In the genomic region with DNA sequence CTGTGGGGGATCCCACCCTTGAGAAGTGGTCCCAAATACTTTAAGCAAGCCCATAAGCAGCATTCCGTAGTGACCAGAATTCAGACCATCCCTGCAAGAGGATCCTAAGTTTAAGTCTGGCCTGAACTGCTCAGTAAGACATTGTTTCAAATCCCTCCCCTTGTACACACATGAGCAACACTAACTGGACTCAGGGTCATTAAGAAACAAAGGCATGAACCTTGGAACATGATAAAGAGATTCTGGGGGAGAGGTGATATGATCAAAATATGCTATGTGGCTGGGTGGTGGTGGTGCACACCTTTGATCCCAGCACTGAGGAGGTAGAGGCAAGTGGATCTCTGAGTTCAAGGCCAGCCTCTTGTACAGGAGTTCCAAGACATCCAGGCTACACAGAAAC, we compare ENCODE assay signal across 20 mouse cellular contexts. TPM values are rescaled to one million over a fixed set of nuclear protein-coding genes. Genes with fewer than 3 reads are reported as not detected.
"Had no signal": no experiment of that assay in that cellular context is flagged by ENCODE, and none has a peak within 500 bp of the region (broad histone marks: within the 10 kb centered on the region; RNA-seq: fewer than 3 reads in every experiment).

No protein-coding gene starts in this region.

- H3K4me3 ChIP-seq: limb, embryonic 12.5 days; limb, embryonic 15.5 days; liver, embryonic 13.5 days; myocyte; neural tube, embryonic 13.5 days had no signal

- H3K27me3 ChIP-seq: limb, embryonic 12.5 days; limb, embryonic 15.5 days; liver, embryonic 13.5 days; neural tube, embryonic 13.5 days had no signal

- H3K9me3 ChIP-seq: limb, embryonic 12.5 days; limb, embryonic 15.5 days; liver, embryonic 13.5 days; neural tube, embryonic 13.5 days had no signal

- ATAC-seq: midbrain, embryonic 16.5 days had no signal

- H3K9ac ChIP-seq: limb, embryonic 12.5 days; limb, embryonic 15.5 days; liver, embryonic 13.5 days; neural tube, embryonic 13.5 days had no signal

- H3K4me2 ChIP-seq: limb, embryonic 12.5 days; limb, embryonic 15.5 days; liver, embryonic 13.5 days; midbrain, embryonic 11.5 days; neural tube, embryonic 13.5 days had no signal

- H3K27ac ChIP-seq: kidney, postnatal 0 days; limb, embryonic 12.5 days; limb, embryonic 15.5 days; liver, embryonic 13.5 days; neural tube, embryonic 13.5 days had no signal

- DNase-seq: kidney, adult 2 months; kidney, postnatal 25 days; left cerebral cortex, postnatal 4 days; liver, embryonic 13.5 days; lung, adult 2 months; lung, postnatal 14 days; lung, postnatal 4 days; retina, postnatal 1 day; right cerebral cortex, postnatal 25 days; thymus, adult 2 months; thymus, postnatal 14 days; thymus, postnatal 4 days had no signal

RNA-seq across cellular contexts. Expression of a gene that starts 58.5 kb away (rescaled TPM):
- total RNA-seq: monocyte, adult 5-6 weeks had no signal
